Mouse (Mus musculus): ENCODE measurements around the gene Paqr8. TPM values are rescaled to one million over a fixed set of nuclear protein-coding genes. Genes with fewer than 3 reads are reported as not detected.
A peak's percentile ranks its signal among the peaks of the same experiment; 100 is the strongest.

Gene Paqr8
- 100 to 1,000 TPM; 153 to 156 TPM for total RNA-seq (2021)
- long read RNA-seq, experiment 1, full-length matches to known transcripts: 29 of 66 reads
- long read RNA-seq, experiment 1, partial matches to known transcripts: 27 of 66 reads
- long read RNA-seq, experiment 1, other reads (novel, unspliced or antisense): 10 of 66 reads
- long read RNA-seq, experiment 2, full-length matches to known transcripts: 39 of 114 reads
- long read RNA-seq, experiment 2, partial matches to known transcripts: 13 of 114 reads
- long read RNA-seq, experiment 2, other reads (novel, unspliced or antisense): 62 of 114 reads

DNA sequence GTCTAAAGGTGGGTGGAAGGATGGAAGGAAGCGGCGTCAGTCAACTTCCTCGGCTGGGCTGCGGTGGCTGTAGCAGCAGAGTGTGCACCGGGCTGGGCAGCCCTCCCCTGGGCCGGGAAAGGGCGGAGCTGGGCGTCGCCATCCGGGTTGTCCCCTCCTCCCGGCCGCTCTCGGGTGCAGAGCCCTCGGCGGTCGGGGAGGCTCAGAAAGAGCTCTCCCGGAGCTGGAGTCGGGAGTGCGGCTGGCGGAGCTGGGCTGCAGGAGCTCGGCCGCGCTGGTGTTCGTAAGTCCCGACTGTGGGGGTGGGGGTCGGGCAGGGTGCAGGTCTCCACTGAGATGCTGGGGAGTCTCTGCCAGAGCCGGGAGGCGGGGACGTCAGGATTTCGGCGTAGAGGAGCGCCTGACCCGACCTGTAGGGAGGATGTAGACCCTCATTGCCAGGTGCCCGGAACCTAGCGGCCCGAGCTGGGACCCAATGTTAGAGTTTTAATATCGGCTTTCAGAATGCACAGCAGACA lies at the start of gene Paqr8:
Gene Paqr8, plus strand, starts transcription at position 203 of the 518 bp plus-strand sequence.
- DNase-seq (ENCODE audit: low spot score in 2 of 2): peak; percentile 84 to 89

DNA sequence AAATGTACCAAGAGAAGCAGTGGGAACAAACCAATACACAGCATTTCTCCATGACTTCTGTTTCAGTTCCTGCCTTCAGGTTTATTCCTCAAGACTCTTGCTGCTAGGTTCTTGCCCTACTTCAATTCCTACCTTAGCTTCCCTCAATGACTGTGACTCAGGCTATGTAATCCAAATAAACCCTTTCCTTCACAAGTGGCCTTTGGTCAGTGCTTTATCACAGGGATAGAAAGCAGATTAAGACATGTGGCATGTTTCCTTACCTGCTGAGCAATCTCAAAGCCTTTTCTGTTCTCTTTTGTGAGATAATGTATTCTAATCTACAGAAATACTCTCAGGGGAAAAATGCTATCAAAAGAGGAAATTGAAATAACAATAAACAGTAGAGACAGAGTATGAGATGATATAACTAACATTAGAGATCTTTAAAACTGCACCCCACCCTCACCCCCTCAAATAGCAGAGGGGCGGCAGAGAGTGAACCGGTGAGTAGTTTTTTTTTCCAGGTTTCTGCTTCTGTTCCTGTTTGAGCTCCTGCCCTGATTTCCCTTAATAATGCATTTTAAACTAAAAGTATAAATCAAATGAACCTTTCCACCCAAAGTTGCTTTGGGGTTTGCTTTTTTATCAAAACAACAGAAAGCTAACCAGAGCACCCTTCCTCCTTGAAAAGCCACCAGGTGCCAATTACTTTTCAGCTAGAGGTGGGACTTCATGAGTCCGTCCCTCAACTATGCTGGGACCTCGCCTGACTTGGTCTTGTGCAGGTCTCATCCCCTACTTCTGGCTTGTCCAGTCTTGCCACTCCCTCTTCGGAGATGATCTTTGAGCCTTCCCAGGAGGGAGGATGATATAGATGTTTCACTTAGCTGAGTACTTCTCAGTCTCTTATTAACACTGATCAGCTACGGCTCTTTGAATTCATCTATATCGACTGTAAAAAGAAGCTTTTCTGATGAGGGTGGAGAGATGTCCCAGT lies 33.2 kb upstream of the Paqr8 start:
- DNase-seq (ENCODE audit: low spot score in 2 of 2): no peak

DNA sequence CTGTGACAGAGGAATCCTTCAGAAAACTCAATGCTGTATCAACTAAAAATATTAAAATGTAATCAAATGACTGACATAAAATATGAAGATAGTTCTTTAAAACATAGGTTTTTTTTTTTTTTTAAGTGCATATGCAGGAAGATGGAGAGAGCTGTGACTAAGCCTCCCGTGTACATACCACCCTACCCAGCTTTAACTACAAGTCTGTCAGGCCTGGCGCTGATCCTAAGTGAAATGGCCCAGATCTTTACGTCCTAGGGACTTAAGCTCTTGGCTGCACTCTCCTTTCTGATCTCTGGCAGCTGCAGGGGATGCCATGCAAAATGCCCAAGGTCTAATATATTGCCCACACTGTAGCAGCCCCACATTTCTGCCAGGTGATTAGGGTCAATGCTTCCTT lies 29.6 kb upstream of the Paqr8 start:
- no peak for DNase-seq (ENCODE audit: low spot score in 2 of 2)

DNA sequence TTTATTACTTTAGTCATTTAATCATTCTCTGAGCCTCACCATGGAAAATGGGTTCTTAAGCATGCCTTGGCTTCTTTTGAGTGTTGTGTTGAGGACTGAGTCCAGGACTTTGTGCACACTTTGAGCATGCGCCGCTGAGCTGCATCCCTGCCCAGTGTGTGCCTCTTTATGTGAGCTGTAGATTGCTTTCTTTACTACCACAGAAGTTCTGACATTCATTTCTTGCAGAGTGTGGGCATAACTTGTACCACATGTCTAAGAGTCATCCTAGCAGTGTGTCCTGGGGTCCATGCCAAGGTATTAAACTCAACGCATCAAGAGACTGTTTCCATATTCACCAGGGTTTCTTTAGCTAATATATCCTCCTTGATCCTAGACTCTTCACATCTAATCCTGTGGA lies 28.5 kb upstream of the Paqr8 start:
- DNase-seq (ENCODE audit: low spot score in 2 of 2): no peak

DNA sequence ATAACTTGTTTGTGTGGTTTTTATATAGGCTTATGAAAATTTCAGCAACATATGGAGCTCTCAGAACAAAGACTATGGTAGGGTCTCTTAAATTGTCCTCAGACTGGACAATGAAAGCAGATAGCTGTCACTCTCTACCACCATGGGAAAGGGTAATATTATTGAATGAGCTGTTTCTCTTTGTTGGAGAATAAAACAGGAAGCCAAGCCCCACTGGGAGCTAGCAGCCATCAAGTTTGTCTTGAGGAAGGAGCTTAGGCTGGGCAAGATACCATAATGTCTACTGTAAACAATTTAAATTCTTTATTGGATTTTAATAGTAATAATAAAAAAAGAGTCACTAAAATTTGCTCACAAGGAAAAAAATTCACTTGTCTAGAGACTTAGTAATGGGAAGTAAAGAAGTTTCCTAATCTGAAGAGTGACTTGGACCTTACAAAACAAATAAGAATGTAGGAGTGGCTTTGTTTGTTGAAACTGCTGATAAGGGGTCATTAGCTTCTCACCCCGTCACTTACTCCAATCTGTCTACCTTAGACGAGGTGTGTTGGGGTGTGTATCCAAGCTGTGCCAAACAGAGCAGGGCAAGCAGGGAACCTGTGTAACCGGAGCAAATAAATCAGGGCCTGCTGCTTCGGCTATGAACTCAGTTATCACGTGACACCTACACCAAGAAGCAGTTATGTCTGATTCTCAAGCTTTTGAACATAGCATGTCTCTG lies 26.8 kb upstream of the Paqr8 start:
- DNase-seq (ENCODE audit: low spot score in 2 of 2): no peak

DNA sequence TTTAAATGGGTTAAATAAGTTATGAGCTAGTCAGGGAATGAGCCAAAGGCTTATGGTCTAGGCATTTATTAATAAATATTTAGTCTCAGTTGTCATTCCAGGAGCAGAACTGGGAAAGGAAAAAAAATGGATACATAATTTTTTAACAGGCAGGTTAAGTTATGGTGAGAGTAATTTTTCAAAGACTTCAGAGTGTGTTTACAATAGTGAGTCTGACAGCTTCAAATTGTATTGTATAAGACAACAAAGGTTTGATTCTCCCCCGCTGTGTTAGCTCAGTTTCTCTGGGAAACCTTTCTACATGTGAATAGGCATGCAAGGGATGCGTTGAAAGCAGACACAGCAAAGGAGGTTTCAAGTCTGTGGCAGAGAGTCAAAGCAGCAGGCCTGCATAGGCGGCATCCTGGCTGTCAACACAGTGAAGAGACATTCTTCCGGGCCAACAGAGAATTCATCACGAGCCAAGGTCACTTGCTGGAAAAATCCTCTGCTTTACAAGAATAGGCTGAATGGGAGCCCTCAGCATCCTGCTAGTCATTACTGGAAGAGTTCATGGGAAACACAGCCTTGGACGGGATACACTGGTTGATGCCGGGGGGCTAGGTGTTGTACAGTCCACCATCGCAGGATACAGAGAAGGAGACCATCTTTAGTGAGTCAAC lies 23.0 kb upstream of the Paqr8 start:
- no peak for DNase-seq (ENCODE audit: low spot score in 2 of 2)

DNA sequence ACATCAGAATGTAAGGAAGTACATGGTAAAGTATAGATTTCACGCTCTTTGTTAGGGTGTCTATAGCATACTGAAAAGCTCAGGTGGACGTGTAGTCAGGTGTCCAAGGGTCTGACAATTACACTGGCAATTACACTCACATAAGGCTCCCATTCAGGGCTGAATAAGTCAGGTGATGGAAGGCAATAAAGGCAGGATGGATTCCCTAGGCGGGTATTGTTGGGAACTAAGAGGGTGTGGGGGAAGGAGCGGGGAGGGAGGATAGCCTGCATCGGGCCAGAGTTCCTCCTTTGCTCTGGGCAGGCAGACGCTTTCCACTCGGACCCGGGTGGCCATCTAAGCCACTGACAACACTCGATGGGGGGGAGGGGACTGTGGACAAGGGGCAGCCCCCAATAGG lies 22.4 kb upstream of the Paqr8 start:
- DNase-seq (ENCODE audit: low spot score in 2 of 2): no peak

DNA sequence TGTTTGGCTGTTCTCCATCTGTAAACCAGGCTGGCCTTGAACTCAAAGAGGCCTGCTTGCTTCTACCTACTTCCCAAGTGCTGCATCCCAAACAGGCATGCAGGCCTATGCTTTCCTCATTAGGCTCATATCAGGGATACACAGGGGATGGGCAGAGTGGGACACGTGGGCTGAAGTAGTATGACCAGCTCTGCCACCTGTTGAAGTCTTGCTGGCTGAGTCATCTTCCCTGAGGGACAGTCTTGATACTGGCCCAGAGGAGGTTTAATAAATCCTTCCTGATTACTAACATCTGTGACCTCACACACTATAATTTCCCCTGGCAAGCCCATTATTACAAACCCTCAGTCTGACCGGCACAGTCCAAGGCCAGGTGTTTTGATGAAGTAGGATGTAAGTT lies 19.5 kb upstream of the Paqr8 start:
- DNase-seq (ENCODE audit: low spot score in 2 of 2): no peak

DNA sequence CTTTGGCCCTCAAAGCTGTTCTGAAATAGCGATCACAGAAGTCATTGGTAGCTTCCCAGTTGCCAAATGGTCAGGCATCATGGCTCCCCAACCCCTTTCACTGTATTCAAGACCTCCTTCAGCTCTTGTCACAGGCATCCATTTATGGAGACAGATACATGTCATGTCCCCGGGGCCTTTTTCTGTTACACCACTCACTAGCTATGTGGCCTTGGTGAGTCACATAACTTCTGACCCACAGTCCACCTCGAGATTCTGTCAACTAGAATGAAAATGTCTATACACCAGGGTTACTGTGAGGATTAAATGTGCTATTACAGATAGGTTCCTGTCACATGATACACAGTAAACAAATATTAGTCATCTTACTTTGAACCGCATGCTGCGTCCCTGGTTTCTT lies 17.9 kb upstream of the Paqr8 start:
- no peak for DNase-seq (ENCODE audit: low spot score in 2 of 2)

DNA sequence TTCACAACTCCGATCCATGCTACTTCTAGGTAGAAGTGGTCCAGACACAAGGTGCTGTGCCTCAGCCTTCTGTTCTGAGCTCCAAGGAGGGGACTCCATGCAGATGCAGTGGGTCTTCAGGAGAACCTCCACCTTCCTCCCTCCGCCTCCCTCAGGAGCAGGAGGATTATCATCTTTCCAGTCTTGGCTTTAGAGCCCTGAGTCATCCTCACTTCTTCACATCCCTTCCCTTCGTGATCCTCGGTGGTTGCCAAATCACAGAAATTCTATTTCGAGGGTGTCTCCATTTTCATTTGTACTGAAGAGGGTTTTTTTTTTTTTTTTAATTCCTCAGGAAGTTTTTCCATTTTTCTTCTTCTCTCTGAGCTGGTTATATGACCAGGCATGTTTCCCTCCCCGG lies 16.3 kb upstream of the Paqr8 start:
- no peak for DNase-seq (ENCODE audit: low spot score in 2 of 2)

DNA sequence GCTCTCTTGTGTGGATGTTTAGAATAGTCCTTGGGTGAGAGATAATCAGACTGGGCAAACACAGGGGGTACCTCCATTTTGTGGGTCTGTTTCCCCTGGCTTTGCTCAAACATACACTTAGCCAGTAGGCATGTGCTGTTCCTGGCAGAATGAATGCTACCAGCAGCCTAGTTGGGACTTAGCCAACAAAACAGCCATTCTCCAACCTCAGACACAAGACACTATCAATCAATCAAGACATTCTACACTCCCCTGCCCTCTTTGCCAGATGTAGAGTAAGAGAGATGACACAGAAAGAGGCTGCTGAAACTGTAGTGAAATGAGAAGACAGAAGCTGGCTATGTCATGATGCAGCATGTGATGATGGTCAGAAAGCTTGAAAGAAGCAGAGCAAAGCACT lies 13.1 kb upstream of the Paqr8 start:
- DNase-seq (ENCODE audit: low spot score in 2 of 2): no peak

DNA sequence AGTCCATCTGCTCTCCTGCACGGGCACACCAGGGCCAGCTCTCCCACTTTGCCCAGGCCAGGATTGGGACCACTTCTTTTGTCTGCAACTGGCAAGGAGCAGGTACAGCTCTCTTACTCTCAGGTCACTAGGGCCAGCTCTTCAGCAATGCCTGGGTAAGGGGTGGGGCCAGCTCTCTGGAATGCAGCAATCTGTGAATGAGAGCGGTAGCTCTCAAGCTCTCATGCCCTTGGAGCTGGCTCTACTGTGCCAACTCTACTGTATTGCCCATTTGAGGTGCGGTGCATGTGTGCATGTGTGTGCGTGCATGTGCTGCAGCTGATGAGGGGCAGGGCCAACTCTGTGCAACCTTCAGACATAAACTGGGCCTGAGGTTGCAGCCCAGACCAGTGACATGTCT lies 11.0 kb upstream of the Paqr8 start:
- no peak for DNase-seq (ENCODE audit: low spot score in 2 of 2)

DNA sequence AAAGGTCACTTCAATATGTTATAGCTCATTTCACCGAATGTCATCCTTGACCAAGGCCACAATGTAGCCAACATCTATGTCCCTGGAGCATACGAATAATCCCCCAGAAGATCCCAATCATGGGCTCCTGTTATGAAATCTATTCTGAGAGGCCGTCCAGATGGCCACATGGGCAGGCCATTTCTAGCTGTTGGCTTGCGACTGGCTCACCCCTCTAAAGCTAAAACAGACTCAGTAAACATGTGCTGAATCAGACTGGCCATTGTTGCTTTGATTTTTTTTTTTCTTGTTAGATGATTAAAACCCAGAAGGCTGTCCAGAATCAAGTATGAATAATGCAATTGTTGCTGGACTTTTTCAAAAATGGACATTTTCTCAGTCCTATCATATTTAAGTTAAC lies 7.3 kb upstream of the Paqr8 start:
- DNase-seq (ENCODE audit: low spot score in 2 of 2): no peak

DNA sequence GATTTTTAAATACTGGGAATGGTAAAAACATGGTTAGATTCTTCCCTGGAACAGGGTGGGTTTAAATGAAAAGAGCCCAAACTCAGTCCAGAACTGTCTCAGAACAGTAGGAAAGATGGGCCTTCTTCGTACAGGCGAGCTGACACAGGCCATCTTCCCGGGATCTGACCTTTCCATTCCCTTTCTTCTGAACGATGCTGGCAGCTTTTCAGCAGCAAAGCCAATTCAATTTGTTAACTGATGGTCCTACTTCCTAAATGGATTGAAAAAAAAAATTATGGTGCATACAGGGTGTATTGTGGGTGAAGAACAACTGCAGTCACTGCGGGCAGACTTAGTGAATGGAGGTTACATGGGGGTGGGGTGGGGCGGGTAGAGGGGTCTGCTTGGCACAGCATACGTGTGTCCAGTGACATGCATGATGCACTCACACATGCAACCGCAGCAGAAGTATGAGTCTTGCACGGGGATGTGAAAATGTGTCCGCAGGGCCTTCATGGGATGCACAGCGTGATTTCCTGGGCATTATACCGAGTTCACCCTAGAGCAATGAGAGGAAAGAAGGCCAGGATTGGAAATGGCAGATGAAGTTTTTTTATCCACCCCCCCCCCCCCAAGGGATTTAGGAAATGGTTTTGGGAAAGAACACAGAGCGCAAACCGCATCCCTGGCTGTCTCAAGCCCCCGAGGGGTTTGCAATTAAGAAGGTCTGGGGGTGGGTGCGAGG lies 566 bp upstream of the Paqr8 start:
- DNase-seq (ENCODE audit: low spot score in 2 of 2): no peak

DNA sequence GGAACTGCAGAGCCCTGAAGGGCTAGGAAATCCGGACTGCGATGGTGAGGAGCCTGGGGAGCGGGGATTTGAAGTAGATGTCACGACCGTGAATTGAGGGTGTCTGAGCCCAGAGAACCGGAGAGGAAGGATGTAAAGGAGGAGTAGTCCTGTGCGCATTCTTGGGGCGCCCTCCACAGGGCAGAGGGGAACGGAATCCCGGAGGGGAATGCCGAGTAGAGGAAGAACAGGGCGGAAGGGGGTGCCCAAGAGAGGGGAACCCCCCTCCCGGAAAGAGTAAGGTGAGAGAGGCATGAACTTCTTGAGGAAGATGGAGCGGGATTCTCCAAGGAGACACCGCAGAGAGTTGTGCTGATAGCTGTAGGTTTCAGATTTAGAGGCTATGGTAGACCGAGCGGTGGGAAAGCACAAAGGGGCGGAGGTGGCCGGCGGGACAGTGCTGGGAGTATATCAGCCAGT lies 564 bp downstream of the Paqr8 start:
- peak; percentile 78 for DNase-seq (ENCODE audit: low spot score in 2 of 2)

DNA sequence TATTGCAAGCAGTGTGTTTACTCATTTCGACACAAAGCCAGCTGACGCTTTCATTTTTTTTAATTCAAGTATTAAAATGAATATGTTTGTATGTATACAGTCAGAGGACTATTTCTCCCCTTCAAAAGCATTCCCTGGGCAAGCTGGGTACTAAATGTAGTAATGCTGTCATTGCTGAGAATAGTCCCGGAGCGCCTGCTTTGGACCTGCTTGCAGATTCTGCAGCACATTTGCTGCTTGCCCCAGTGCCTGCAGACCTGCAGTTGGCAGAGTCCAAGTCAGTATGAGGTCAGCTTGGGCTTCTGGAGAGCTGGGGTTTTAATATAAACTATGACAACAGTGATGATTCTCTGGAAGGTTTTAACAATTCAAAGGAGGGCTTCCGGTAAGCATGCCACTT lies 2.7 kb downstream of the Paqr8 start:
- no peak for DNase-seq (ENCODE audit: low spot score in 2 of 2)

DNA sequence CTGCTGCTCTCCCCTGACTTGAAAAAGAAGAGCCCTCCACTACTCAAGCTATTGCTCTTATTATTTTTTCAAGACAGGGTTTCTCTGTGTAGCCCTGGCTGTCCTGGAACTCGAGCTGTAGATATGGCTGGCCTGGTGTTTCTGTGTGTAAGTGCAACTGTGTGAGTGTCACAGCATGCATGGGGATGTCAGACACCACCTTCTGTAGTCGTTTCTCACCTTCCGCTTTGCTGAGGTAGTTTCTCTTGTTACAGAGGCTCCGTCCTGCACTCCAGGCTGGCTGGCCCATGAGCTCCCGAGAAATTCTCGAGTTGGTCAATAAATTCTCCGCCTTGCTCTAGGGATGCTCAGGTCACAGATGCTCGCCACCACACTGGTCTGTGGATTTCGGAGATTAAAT lies 8.0 kb downstream of the Paqr8 start:
- DNase-seq (ENCODE audit: low spot score in 2 of 2): no peak

DNA sequence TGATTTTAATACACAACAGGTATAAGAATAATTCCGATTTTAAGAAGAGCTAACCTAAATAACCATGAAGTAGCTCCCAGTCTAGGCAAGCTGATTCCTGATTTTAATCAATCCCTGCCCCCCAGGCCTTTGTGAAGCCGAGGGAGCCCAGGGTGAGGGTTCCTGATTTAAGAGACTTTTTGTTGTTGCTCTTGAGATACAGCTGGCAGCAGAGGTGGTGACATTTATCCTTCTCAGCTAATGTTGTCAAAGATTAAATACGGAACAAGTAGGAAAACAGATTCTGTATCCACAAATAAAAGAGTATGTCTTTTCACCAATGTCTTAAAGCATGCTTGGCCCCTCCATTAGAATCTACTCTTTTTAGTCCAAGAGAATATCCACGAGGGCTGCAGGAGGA lies 9.9 kb downstream of the Paqr8 start:
- no peak for DNase-seq (ENCODE audit: low spot score in 2 of 2)

DNA sequence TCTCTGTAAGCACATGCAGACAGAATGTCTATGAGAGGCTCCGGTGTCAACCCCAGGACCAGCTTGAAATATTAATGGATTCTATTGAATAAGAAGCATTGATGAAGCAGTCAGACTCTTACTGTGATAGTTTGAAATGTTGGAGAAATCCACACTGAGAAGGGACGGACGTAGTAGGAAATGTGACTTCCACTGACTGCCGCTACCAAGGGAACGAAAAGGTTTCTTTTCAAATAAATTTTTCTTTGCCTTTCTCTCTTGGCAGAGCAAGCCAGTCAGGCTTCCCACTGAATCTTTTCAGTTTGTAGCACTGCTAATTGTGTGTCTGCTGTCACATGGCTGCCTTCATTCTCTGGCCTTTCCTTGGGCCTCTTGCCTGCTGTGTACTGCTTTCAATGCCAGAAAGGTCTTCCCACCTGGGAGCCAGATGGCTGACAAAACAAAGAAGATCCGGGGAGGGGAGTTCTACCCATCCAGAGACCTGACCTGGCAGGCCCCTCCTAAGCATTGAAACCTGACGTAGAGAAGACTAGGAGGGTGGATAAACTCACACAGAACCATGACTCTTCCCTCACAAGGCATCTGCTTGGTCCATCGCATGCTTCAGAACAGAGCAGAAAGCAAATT lies 15.2 kb downstream of the Paqr8 start:
- DNase-seq (ENCODE audit: low spot score in 2 of 2): peak; percentile 70 to 86

DNA sequence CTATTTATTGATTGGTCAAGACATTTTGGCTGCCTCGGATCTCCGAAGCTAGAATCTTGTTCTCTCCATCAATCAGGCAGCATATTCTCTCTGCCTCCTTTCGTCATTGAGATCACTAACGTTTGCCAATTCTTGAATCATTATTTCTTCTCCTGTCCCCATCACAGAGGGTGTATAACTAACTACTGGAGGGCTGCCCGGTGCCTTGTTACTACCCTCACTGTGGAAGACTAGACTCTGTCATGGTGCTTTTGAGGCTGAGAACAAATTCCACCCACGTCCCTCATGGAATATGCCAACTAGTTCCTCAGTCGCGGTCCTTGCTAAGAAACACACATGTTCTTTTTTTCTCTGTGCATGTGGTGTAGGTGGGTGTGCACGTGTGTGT lies 15.7 kb downstream of the Paqr8 start:
- DNase-seq (ENCODE audit: low spot score in 2 of 2): peak; percentile 78 to 93
